Mouse (Mus musculus): Measurements from ENCODE around the gene Baiap2. TPM values are rescaled to one million over a fixed set of nuclear protein-coding genes. Genes with fewer than 3 reads are reported as not detected.

The Baiap2 gene
- polyA plus RNA-seq, 1 experiment from 2014 or later, result 11.0 TPM

DNA sequence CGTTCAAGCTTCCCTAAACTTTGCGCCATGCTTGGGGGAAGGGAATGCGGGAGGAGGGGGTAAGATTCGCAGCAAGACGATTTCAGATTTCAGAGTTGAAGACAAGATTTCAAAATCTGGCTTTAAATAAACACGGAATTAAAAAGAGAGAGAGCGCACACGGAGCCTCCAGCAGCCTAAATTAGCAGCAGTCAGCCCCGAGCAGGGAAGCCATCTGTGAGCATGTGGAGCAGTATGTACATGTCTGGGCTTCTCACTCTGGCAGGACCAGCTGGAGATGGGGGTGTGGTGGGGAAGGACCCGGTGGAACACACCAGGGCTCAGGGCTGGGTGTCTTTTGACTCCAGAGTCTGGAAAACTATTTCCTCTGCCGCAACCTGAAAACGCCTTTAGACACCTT, 5.3 kb upstream of the Baiap2 start:
- no peak overlapping the region for H3K9ac ChIP-seq
- H3K4me3 ChIP-seq, result no peak overlapping the region
- no peak overlapping the region; the same call in 1 of the 2 replicates for H3K27ac ChIP-seq
- H3K27me3 ChIP-seq, result peaks cover 12% of the 10 kb centered on the region
- WGBS, result 50% methylated on average over 12 of the region's 12 CpGs
- H3K36me3 ChIP-seq, result no peaks in the 10 kb centered on the region
- H3K9me3 ChIP-seq (replicated peaks), result no peaks in the 10 kb centered on the region
- ATAC-seq (replicated peaks; ENCODE audit: insufficient number of reproducible peaks, insufficient read depth, low FRiP score, low read depth), result no peak
- peaks cover 37% of the 10 kb centered on the region for H3K4me1 ChIP-seq (replicated peaks)
- H3K4me2 ChIP-seq, result no peak overlapping the region

DNA sequence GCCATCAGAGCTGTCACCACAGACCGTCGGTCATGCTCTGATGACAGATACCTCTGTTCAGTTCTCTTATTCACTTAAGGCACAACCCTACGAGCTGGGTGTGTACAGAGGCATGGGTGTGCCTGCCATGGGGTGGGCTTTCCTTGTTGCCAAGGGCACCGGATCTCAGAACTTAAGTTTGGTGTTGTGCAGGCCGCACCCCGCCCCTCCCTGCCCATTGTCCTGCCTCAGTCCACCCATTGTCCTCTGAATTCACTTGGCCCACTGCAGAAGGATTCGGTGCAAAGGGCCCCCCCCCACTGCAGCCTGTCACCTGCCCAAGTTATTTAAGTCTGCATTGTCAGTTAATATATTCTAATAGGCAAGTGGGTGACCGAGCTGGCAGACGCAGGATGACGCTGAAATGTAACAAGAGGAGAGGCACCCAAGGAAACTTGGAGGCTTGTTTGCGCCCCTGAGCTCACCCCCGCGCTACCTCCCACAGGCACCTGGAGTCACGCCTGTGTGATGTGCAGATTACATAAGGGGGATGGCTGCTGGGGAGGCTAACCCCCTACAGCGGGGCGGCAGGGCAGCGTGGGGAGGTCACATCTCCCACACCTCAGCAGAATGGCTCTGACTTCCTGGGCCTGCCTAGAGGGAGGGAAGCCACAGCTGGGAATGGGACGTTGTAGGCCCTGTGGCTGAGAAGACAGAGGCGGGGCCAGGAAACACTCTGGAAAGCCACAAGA, 4.6 kb upstream of the Baiap2 start:
- ATAC-seq (replicated peaks; ENCODE audit: insufficient number of reproducible peaks, insufficient read depth, low FRiP score, low read depth), result no peak

DNA sequence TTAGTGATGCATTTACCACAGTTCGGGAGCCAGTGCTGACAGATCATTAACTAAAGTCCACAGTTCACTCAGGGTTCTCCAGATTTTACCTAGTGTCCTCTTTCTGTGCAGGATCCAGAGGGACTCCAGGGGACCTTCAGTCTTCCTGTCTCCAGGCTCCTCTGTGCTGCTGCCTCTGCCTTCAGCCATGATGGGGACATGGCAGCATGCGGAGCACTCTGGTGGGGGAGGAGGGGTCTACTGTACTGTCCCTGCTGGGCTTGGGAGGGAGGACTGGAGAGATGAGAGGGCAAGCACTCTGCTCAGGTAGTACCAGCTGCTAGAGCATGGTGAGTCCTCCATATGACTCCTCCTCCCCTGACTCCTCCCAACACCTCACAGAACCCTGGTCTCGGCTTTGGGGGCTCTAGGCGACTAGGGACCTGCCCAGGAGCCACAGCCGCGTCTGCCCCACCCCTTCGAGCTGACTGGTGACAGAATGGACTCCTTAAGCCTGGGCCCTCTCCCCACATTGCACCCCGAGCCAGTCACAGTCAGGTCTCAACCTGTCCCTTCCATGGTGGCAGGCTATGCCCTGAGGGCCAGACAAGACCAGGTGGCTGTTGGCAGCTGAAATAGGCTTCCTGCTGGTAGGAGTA, 3.4 kb upstream of the Baiap2 start:
- Histone ChIP-seq H3K4me2 (no peak overlapping the region), H3K4me3 (no peak overlapping the region), H3K36me3 (no peaks in the 10 kb centered on the region), H3K27me3 (peaks cover 13% of the 10 kb centered on the region), H3K9ac (no peak overlapping the region), H3K27ac (no peak overlapping the region), H3K4me1 (replicated peaks) (peaks cover 43% of the 10 kb centered on the region), H3K9me3 (replicated peaks) (no peaks in the 10 kb centered on the region)
- 59% methylated on average over 8 of the region's 8 CpGs for WGBS
- no peak for ATAC-seq (replicated peaks; ENCODE audit: insufficient number of reproducible peaks, insufficient read depth, low FRiP score, low read depth)

More for the DNA sequence above, 4.6 kb upstream of the Baiap2 start:
- no peaks in the 10 kb centered on the region for H3K36me3 ChIP-seq
- H3K9ac ChIP-seq, result no peak overlapping the region
- no peak overlapping the region for H3K4me3 ChIP-seq
- H3K4me2 ChIP-seq, result no peak overlapping the region
- WGBS, result 63% methylated on average over 19 of the region's 19 CpGs
- peaks cover 12% of the 10 kb centered on the region for H3K27me3 ChIP-seq
- no peak overlapping the region; the same call in 1 of the 2 replicates for H3K27ac ChIP-seq
- H3K9me3 ChIP-seq (replicated peaks), result no peaks in the 10 kb centered on the region
- peaks cover 33% of the 10 kb centered on the region for H3K4me1 ChIP-seq (replicated peaks)

DNA sequence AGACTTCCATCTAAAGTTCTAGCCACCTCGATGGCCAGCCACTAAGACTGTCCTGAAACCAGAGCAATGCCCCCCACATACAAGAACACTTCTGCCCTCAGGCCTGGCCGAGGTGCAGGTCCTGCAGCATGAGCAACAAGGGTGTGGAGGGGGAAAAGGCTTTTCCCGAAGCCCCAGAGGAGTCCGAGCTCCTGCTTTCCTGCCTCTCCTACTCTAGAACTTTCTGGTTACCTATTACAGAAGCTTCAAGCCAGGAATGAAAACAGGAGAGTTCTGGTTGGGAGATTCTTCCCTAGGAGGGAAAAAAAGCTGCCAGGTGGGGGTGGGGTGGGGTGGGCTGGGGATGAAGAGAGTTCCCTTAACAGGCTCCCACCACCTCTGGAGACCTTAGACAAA, 2.9 kb upstream of the Baiap2 start:
- ATAC-seq (replicated peaks; ENCODE audit: insufficient number of reproducible peaks, insufficient read depth, low FRiP score, low read depth), result no peak
- H3K4me1 ChIP-seq (replicated peaks), result peaks cover 46% of the 10 kb centered on the region
- H3K4me3 ChIP-seq, result no peak overlapping the region
- no peak overlapping the region for H3K27ac ChIP-seq
- H3K9ac ChIP-seq, result no peak overlapping the region
- peaks cover 18% of the 10 kb centered on the region for H3K27me3 ChIP-seq
- H3K9me3 ChIP-seq (replicated peaks), result no peaks in the 10 kb centered on the region
- 57% methylated on average over 4 of the region's 4 CpGs for WGBS
- no peaks in the 10 kb centered on the region for H3K36me3 ChIP-seq
- no peak overlapping the region for H3K4me2 ChIP-seq

DNA sequence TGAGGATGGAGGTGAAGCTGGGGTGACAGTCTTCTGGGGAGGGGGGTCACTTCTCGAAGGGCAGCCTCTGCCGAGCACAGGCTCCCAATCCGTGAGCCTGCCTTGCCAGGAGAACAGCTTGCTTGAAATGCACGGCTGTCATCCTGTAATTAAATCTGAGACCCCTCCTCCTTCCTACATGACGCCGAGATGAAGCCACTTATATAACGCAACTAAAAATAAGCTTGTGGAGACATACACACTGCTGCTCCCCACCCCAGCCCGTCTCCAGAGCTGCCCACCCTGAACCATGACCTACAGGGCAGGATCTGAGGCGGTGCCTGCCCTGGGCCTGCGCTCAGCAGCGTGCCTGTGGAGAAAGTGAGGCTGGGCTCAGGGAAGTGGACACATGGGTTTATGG, 2.4 kb upstream of the Baiap2 start:
- no peak for ATAC-seq (replicated peaks; ENCODE audit: insufficient number of reproducible peaks, insufficient read depth, low FRiP score, low read depth)
- no peak overlapping the region for H3K4me2 ChIP-seq
- H3K9me3 ChIP-seq (replicated peaks), result no peaks in the 10 kb centered on the region
- no peak overlapping the region for H3K9ac ChIP-seq
- H3K27me3 ChIP-seq, result peaks cover 18% of the 10 kb centered on the region
- peaks cover 47% of the 10 kb centered on the region for H3K4me1 ChIP-seq (replicated peaks)
- no peak overlapping the region for H3K27ac ChIP-seq
- H3K36me3 ChIP-seq, result no peaks in the 10 kb centered on the region
- WGBS, result 62% methylated on average over 11 of the region's 11 CpGs
- no peak overlapping the region for H3K4me3 ChIP-seq

DNA sequence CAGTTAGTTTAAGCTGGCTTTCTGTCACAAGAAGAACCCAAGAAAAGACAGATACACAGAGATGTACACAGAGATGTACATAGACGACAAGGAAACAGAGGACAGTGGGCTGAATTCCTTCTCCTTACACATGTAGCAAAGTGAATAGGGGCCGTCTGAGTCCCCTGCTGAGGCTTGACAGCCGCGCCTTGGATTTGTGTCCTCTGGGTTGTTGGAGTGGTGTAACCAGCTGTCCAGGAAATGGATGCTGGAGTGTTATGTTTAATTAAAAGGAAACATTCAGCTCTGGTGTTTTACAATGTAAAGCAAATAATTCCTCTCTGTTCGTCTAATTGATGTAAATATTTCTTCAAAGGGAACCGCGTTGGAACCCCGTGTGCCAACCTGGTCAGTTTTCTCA, 769 bp upstream of the Baiap2 start:
- 9% methylated on average over 8 of the region's 8 CpGs for WGBS
- no peaks in the 10 kb centered on the region for H3K36me3 ChIP-seq
- H3K9me3 ChIP-seq (replicated peaks), result no peaks in the 10 kb centered on the region
- H3K9ac ChIP-seq, result peak overlapping the region; percentile 52; the same call in 1 of the 2 replicates
- H3K4me1 ChIP-seq (replicated peaks), result peaks cover 46% of the 10 kb centered on the region
- H3K4me3 ChIP-seq, result peak overlapping the region; percentile 66
- ATAC-seq (replicated peaks; ENCODE audit: insufficient number of reproducible peaks, insufficient read depth, low FRiP score, low read depth), result no peak
- no peak overlapping the region for H3K27ac ChIP-seq
- peaks cover 18% of the 10 kb centered on the region for H3K27me3 ChIP-seq
- peak overlapping the region; percentile 96 for H3K4me2 ChIP-seq

DNA sequence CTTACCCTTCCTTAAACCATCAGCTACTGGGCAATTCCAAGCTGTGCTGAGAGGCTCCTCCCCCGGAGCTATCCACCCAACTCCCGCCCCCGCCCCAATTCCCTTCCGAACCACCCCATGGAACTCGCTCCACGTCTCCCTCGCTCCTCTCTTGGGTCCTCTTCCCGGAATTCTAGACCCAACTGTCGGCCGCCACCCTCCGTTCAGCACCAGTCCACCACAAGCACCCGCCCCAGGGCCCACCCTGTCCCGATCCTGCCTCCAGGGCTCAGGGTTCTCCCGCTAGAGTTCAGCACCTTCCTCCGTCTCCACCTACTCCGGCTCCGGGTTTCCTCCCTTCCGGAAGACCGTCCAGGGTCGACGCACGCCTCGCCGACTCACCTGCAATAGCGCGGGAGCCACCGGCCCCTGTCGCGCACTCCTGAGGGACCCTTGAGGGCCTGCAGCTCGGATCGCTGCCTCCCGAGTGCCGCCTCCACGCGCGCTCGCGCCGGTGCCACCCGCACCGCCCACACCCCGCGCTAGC, 299 bp upstream of the Baiap2 start:
- Histone ChIP-seq H3K4me3 (peak overlapping the region; percentile 66), H3K9me3 (replicated peaks) (no peaks in the 10 kb centered on the region), H3K36me3 (no peaks in the 10 kb centered on the region), H3K4me2 (peak overlapping the region; percentile 96), H3K27me3 (peaks cover 18% of the 10 kb centered on the region), H3K9ac (peak overlapping the region; percentile 52), H3K4me1 (replicated peaks) (peaks cover 42% of the 10 kb centered on the region), H3K27ac (peak overlapping the region; percentile 54)
- ATAC-seq (replicated peaks; ENCODE audit: insufficient number of reproducible peaks, insufficient read depth, low FRiP score, low read depth), result peak; percentile 40
- under 1% methylated on average over 43 of the region's 43 CpGs for WGBS

DNA sequence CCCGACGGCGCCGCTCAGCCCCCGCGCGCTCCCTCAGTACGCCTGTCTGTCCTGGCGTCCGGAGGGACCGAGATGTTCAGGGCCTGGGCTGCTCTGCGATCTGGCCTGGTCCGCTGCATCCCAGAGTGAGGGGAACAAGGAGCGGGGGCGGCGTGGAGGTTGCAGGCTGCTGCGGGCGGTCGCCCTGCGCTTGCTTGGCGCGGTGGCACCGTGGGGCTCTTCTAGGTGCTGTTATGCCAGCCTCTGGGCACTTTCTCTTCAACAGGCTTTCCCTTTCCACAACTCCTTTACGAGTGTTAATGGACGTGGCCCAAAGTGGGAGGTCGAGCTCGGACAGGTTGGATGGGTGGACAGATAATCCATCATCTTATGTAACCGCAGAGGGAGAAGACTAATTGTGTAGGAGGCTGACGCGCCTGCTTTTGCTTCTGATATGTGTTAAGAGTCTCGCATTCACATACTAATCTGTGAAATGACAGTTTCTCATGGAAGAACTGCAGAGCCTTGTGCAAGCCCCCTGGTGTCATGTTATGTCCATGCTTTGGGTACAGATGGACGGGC, 945 bp downstream of the Baiap2 start:
- H3K9ac ChIP-seq, result peak overlapping the region; percentile 69
- ATAC-seq (replicated peaks; ENCODE audit: insufficient number of reproducible peaks, insufficient read depth, low FRiP score, low read depth), result 0 out of 2 replicates have a peak, but pooled peaks have one; percentile 2
- peak overlapping the region; percentile 66 for H3K4me3 ChIP-seq
- peaks cover 18% of the 10 kb centered on the region for H3K27me3 ChIP-seq
- WGBS, result 6% methylated on average over 32 of the region's 32 CpGs
- peak overlapping the region; percentile 48; the same call in 1 of the 2 replicates for H3K27ac ChIP-seq
- H3K9me3 ChIP-seq (replicated peaks), result no peaks in the 10 kb centered on the region
- peaks cover 41% of the 10 kb centered on the region for H3K4me1 ChIP-seq (replicated peaks)
- peak overlapping the region; percentile 94 for H3K4me2 ChIP-seq
- no peaks in the 10 kb centered on the region for H3K36me3 ChIP-seq

DNA sequence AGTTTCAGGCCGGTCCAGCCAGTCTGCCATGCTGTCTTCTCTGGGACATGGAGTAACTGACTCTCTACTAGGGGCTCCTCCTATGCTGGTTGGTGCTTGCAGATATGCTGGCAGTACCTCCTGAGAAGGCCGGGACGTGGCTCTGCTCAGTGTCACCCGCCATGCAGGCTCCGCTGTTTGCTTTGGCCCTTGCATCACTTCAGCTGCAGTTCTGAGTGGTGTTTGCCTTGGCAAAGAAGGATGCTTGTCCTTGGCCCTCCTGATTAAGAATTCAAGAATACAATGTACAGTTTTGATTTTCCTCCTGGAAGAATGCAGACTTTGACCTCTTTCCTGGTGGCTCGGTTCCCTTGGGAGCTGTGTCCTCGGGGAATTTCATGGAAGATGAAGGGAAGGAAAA, 2.8 kb downstream of the Baiap2 start:
- Histone ChIP-seq H3K4me3 (peak overlapping the region; percentile 66; the same call in 1 of the 2 replicates), H3K4me2 (peak overlapping the region; percentile 94), H3K27ac (peak overlapping the region; percentile 56), H3K9me3 (replicated peaks) (no peaks in the 10 kb centered on the region), H3K36me3 (no peaks in the 10 kb centered on the region), H3K4me1 (replicated peaks) (peaks cover 48% of the 10 kb centered on the region), H3K27me3 (peaks cover 14% of the 10 kb centered on the region), H3K9ac (no peak overlapping the region)
- WGBS, result 51% methylated on average over 7 of the region's 7 CpGs
- no peak for ATAC-seq (replicated peaks; ENCODE audit: insufficient number of reproducible peaks, insufficient read depth, low FRiP score, low read depth)

DNA sequence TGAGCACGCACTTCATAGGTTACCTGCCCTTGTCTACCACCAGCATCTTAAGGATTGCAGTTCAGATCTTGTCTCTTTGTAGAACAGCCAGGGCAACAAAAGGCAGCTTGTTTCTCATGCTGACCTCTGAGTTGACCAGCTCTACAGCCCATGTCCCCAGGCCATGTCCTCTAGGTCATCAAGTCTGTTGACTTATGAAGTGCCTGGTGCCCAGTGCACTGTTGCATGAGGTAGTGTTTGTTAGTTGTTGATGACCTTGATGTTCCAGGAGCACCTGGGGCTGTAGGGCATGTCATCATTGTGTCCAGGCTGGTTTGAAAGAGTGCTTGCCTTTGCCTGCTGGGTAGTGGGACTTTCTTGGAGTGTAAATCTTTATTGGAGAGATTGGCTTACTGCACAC, 4.9 kb downstream of the Baiap2 start:
- no peaks in the 10 kb centered on the region for H3K36me3 ChIP-seq
- H3K4me2 ChIP-seq, result no peak overlapping the region
- H3K9me3 ChIP-seq (replicated peaks), result no peaks in the 10 kb centered on the region
- H3K27ac ChIP-seq, result no peak overlapping the region
- 0 out of 2 replicates have a peak, but pooled peaks cover 6% of the 10 kb centered on the region for H3K27me3 ChIP-seq
- H3K4me1 ChIP-seq (replicated peaks), result peaks cover 46% of the 10 kb centered on the region
- H3K9ac ChIP-seq, result no peak overlapping the region
- WGBS, result 84% methylated on average over 1 of the region's 1 CpGs
- ATAC-seq (replicated peaks; ENCODE audit: insufficient number of reproducible peaks, insufficient read depth, low FRiP score, low read depth), result no peak
- H3K4me3 ChIP-seq, result no peak overlapping the region

DNA sequence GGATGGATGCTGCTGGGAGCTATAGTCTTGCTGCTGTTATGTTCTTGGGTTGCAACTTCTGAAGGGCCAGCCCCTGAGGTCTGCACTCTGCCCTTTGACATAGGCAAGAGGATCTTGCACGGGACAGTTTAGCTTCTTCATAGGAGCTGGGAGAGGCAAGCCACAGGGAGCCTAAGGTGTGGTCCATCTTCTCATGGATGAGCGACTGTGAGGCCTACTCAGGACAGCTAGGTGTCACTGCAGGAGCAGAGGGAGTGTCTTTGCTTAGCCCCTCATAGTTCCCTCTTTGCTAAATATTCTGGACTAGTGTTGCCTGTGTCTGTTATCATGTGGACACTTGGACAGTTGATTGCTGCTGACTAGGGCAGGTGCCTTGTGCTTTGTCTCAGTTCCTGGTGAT, 5.3 kb downstream of the Baiap2 start:
- Histone ChIP-seq H3K36me3 (no peaks in the 10 kb centered on the region), H3K9me3 (replicated peaks) (no peaks in the 10 kb centered on the region), H3K4me2 (no peak overlapping the region), H3K4me3 (no peak overlapping the region), H3K9ac (no peak overlapping the region), H3K27ac (no peak overlapping the region), H3K27me3 (0 out of 2 replicates have a peak, but pooled peaks cover 6% of the 10 kb centered on the region), H3K4me1 (replicated peaks) (peaks cover 50% of the 10 kb centered on the region)
- 62% methylated on average over 2 of the region's 2 CpGs for WGBS
- ATAC-seq (replicated peaks; ENCODE audit: insufficient number of reproducible peaks, insufficient read depth, low FRiP score, low read depth), result no peak

Measured in heart, embryonic 15.5 days (tissue).